In the genomic region with DNA sequence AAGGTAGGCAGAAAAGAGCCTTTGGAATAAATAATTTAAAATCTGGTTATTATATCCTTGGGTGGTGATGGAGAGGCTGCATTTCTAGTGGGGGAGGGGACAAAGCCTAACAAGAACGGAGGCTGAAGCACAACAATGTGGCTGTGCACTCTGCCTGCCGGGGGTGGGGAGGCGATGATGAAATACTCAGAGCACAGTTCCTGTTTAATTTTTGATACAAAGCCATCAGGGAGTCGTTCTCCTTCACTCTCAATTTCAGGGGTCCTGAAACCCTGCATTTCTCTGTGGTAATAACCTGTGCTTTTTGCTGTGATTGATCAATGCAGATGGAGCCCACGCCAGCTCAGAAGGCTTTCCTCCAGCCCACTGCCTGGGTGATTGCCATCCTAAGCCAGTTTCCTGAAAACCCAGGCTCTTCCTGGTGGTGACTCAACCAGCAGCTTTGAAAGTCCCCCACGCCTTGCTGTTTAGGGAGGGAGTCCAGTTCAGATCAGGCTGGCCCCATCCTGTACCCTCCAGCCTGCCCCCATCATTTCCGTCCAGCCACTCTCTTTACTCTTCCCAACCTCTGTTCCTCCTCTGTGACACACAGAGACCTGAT, we compare ENCODE assay signal across 9 mouse cellular contexts.
DNase-seq lines count a peak whose midpoint lies in the region; ATAC-seq lines count a peak whose summit lies in the region.
"Had no signal": no experiment of that assay in that cellular context is flagged by ENCODE, and none has a peak within 500 bp of the region (broad histone marks: within the 10 kb centered on the region; RNA-seq: fewer than 3 reads in every experiment).

No protein-coding gene starts in this region.

- no peaks in the 10 kb centered on the region for H3K9me3 ChIP-seq in neural tube, embryonic 11.5 days (ENCODE audit: control insufficient read depth, low read length)
- no peaks in the 10 kb centered on the region for H3K9me3 ChIP-seq in hindbrain, embryonic 11.5 days (ENCODE audit: control insufficient read depth, low read length)
- H3K9me3 ChIP-seq: heart, embryonic 13.5 days had no signal

- H3K4me3 ChIP-seq in neural tube, embryonic 11.5 days (ENCODE audit: low read depth, low read length), result no peak overlapping the region
- no peak overlapping the region for H3K4me3 ChIP-seq in hindbrain, embryonic 11.5 days (ENCODE audit: low read depth, low read length)
- H3K4me3 ChIP-seq: heart, embryonic 13.5 days had no signal

- H3K4me2 ChIP-seq in neural tube, embryonic 11.5 days (ENCODE audit: low read depth), result no peak overlapping the region
- H3K4me2 ChIP-seq in hindbrain, embryonic 11.5 days (replicated peaks; ENCODE audit: low read depth, low read length), result no peak overlapping the region
- H3K4me2 ChIP-seq: heart, embryonic 13.5 days had no signal

- H3K9ac ChIP-seq in neural tube, embryonic 11.5 days (ENCODE audit: low read length), result 0 out of 2 replicates have a peak overlapping the region, but pooled peaks have one; percentile 4
- no peak overlapping the region for H3K9ac ChIP-seq in hindbrain, embryonic 11.5 days (ENCODE audit: low read depth, low read length)
- H3K9ac ChIP-seq: heart, embryonic 13.5 days had no signal

- DNase-seq in neural tube, embryonic 11.5 days (ENCODE audit: low spot score), result no peak
- DNase-seq in neural tube, embryonic 10.5 days (ENCODE audit: extremely low spot score, low spot score), result no peak
- DNase-seq in hindbrain, embryonic 11.5 days (ENCODE audit: low spot score), result no peak
- peak; percentile 46 for DNase-seq in lung, postnatal 25 days (ENCODE audit: low spot score)
- peak; percentile 32 for DNase-seq in retina, postnatal 1 day
- DNase-seq in kidney, postnatal 36 days, result no peak
- DNase-seq in embryo, embryonic 11 days, result no peak

- H3K27me3 ChIP-seq in neural tube, embryonic 11.5 days (ENCODE audit: control insufficient read depth, insufficient read depth, low read length), result no peaks in the 10 kb centered on the region
- H3K27me3 ChIP-seq in hindbrain, embryonic 11.5 days (ENCODE audit: control insufficient read depth, insufficient read depth, low read length), result no peaks in the 10 kb centered on the region
- H3K27me3 ChIP-seq: heart, embryonic 13.5 days had no signal

- peaks cover 2% of the 10 kb centered on the region; the same call in 1 of the 2 replicates for H3K4me1 ChIP-seq in neural tube, embryonic 11.5 days (ENCODE audit: control insufficient read depth, insufficient read depth, low read length)
- H3K4me1 ChIP-seq in hindbrain, embryonic 11.5 days (replicated peaks; ENCODE audit: control insufficient read depth, insufficient read depth, low read length), result no peaks in the 10 kb centered on the region

- ATAC-seq in neural tube, embryonic 11.5 days (ENCODE audit: insufficient read depth, low FRiP score, low TSS enrichment), result no peak
- ATAC-seq in hindbrain, embryonic 11.5 days (ENCODE audit: low FRiP score), result no peak

- WGBS in neural tube, embryonic 11.5 days, result 73% methylated on average over 7 of the region's 7 CpGs
- 75% methylated on average over 7 of the region's 7 CpGs for WGBS in hindbrain, embryonic 11.5 days

- peaks cover 2% of the 10 kb centered on the region; the same call in 1 of the 2 replicates for H3K36me3 ChIP-seq in neural tube, embryonic 11.5 days (ENCODE audit: control insufficient read depth, insufficient read depth, low read length)
- peaks cover 3% of the 10 kb centered on the region; the same call in 1 of the 2 replicates for H3K36me3 ChIP-seq in hindbrain, embryonic 11.5 days (ENCODE audit: control insufficient read depth, insufficient read depth, low read length)

- H3K27ac ChIP-seq in neural tube, embryonic 11.5 days (ENCODE audit: low read depth, low read length), result peak overlapping the region; percentile 11; the same call in 1 of the 2 replicates
- 0 out of 2 replicates have a peak overlapping the region, but pooled peaks have one; percentile 17 for H3K27ac ChIP-seq in hindbrain, embryonic 11.5 days (ENCODE audit: low read depth, low read length)
- H3K27ac ChIP-seq: heart, embryonic 13.5 days; kidney, postnatal 0 days had no signal

Comparison
In these comparisons a context has a peak if more than half of its experiments do, and no peak if none do; other contexts are left out.
1. DNase-seq: peak in lung, postnatal 25 days (single experiment) and retina, postnatal 1 day (single experiment); none in neural tube, embryonic 11.5 days (single experiment), neural tube, embryonic 10.5 days (single experiment), hindbrain, embryonic 11.5 days (single experiment), kidney, postnatal 36 days (0 of 2) and embryo, embryonic 11 days (single experiment).